Mouse (Mus musculus): Measurements from ENCODE around the gene Syngr1. TPM values are rescaled to one million over a fixed set of nuclear protein-coding genes. Genes with fewer than 3 reads are reported as not detected.

Gene Syngr1
- total RNA-seq, 2 experiments from 2014 or later = 16.6 to 20.1 TPM

DNA sequence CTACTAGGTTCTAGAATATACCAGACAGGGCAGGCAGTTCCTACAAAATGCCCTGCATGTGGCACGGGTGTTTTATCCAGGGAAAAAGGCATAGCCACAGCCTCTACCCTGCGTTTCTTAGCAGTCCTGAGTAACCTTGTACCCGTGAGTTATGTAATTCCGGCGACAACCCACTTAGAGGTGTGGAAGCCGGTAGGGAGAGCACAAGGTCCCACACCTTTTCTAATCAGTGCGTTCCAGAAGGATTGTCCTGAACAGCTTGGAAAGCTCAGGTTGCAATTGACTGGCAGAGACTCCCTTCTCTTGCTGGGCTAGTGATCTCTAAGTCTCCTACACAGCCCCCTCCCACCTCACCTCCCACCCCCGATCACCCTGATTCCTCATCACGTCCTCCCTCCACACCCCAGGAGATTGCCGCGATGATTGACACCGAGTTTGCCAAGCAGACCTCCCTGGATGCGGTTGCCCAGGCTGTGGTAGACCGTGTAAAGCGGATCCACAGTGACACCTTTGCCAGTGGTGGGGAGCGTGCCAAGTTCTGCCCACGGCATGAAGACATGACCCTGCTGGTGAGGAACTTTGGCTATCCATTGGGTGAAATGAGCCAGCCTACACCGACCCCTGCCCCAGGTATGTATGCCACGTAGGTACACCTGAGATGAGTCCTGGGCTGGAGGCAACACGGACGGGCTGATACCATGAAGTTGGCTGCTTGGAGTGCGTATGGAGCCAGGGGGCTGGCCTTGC, 66.2 kb downstream of the Syngr1 start:
- intact Hi-C loops (cut with DNase I; ENCODE audit: low total_unique reads) = no loop called here
- DNase-seq = no peak

DNA sequence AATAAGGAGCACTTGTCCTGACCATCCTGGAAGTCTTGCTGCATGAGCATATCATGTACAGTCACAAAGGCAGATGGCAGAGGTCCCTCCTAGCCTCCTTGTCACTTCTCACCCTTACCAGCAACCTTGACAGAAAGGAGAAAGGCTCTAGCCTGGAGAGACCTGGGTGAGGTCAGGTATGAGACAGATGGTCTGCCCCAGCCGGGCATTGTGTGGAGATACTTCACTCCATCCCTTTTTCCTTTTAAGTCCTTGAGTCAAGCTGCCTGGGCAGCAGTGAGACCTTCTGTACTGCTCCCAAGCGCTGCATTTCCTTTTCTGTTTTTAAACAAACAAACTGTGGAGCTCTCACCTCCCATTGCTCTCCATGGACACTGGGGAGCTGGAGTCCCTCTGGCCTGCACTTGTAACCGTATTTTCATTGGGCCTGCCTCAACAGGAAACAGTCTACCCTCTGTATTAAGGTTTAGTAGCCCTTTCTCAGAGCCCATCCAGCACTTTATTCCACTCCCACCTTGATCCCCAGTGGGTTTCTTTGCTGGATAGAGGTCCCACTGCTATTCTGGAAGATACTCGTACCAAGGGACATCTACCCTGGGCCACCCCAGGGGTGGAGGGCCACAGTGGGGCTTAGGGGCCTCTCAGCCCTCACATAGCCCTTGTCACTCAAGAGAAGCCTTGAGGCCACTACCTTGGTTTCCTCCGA, 67.0 kb downstream of the Syngr1 start:
- intact Hi-C loops (cut with DNase I; ENCODE audit: low total_unique reads) = no loop called here
- DNase-seq = no peak

DNA sequence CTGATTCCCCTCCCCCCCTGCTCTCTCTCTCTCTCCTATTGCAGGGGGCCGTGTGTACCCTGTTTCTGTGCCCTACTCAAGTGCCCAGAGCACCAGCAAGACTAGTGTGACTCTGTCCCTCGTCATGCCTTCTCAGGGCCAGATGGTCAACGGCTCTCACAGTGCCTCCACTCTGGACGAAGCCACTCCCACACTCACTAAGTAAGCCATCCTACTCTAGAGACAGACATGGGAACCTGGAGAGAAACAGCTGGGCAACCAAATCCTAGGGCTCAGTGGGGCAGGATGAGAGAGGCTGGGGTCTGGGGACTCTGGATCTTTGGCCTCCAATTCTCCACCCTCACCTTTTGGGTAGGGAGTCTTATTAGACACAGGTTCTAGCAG, 67.6 kb downstream of the Syngr1 start:
- intact Hi-C loops (cut with DNase I; ENCODE audit: low total_unique reads) = no loop called here
- DNase-seq = no peak

DNA sequence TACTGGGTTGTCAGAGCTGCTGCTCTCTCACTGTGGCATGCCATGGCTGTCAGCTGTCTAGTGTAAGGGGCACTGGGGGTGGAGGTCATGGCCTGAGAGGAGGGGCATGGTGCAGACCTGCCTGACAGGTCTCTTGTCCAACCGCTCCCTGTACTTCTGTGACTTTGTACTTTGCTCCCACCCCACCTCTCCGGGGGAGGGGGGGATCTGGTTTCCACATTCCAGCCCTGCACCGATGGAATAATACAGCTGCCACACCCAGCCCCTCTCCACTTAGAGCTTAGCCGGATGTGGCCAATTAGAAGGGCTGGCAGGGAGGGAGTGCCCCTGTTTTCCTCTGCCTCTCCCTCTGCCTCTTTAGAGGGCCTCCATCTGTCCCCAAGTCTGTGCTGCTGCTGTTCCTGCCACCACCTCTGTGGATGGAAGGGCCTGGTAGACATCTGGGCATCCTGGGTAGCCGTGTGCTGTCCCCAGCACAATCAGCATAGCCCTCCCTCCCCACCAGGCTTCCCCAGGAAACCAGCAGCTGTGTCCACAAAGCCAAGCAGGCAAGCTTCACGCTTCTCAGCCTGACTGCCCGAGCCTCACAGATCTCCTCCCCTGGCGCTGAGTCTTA, 68.3 kb downstream of the Syngr1 start:
- intact Hi-C loops (cut with DNase I; ENCODE audit: low total_unique reads) = no loop called here
- DNase-seq = no peak

DNA sequence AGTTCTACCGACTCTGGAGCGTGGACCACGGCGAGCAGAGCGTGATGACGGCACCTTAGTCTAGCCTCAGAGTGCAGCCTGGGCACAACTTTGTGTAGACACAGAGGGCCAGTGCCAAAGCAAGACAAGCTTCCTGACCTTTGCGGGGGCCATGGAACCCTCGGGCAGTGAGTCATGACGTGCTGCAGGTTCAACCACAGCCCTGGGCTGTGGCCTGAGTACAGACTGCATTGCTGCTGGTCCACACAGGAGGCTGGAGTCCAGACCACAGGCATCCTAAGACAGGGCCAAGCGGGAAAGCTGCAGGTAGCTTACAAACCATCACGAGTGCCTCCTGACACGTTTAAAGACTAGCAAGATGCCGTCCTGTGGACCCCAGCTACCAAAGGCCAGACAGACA, 69.1 kb downstream of the Syngr1 start:
- intact Hi-C loops (cut with DNase I; ENCODE audit: low total_unique reads) = no loop called here

DNA sequence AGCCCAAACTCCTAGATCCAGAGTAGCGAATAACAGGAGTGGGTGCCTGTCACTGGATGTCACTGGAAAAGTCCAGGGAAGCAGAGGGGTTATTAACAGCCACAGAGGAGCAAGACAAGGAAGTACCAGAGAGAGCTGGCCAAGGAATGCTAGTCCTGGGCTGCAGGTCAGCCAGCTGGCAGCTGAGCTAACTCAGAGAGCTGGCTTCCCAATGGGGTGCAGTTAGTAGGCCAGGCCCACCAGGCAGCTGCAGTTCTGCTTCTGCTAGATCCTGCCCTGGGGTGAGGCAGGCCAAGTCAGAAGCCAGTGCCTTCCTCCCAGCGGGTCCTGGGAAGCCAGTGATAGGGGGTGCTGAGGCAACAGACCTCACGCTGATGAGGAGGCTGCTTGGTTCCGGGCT, 69.6 kb downstream of the Syngr1 start:
- intact Hi-C loops (cut with DNase I; ENCODE audit: low total_unique reads) = no loop called here
- peak; percentile 62 for DNase-seq

More for the DNA sequence above, 69.1 kb downstream of the Syngr1 start:
- no peak for DNase-seq

DNA sequence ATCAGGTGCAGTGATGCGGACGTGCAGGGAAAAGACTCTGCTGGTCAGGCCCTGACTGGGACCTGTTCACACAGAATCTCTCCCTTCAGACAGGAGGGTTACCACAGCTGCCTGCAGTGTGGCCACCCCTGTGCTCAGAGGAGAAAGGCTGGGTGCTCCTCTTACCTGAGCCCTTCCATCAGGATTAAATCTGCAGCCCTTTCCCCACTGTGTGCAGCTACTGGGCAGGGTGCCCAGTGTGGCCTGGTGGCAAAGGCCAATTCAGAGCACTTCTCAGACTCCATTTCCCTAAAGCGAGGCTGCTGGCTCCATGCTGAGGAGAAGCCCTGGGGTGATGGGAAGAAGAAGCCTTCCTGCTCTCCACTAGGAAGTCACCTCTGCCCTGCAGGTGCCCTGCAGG, 70.1 kb downstream of the Syngr1 start:
- intact Hi-C loops (cut with DNase I; ENCODE audit: low total_unique reads) = no loop called here
- DNase-seq = no peak

DNA sequence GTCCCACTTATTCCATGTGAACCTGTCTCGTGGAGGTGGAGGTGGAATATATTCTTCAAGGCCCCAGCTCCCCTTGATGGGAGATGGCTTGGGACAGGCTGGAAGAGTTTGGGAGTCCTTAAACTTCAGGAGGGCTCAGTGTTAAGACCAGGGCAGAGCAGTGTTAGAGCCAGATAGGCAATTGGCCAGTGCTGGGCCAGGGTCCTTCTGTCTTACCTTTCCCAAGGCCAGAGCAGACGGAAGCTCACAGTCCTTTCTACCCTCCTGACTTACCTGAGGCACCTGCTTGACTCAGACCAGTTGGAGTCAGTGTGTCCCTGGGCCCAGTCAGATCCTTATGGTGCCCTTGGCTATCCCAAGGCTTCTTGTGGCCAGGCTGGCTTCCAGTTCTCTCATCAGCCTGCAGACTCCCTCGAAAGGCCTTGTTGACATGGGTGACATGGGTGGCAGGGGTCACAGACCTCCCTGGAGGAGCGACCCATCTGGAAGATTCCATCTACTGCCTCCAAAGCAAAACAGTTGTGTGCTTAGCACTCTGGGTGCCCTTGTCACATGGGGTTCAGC, 71.3 kb downstream of the Syngr1 start:
- intact Hi-C loops (cut with DNase I; ENCODE audit: low total_unique reads) = no loop called here
- DNase-seq = no peak

DNA sequence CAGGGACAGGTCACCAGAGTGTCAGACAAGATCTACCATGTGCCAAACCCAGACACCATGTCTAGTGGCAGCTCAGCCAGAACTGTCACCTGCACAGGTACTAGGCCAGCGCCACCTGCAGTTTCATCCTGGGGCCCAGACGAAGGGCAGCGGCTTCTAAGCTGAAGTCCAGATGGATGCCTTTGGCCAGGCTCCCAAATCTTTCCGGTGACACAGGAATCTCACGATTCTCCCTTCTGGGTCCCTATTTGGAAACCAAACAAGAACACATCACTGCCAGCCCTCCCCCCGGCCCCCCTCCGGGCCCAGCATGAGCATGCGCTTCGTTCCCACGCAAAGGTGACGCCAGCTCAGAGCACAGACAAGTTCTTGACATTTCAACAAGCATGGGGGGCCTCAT, 72.1 kb downstream of the Syngr1 start:
- intact Hi-C loops (cut with DNase I; ENCODE audit: low total_unique reads) = no loop called here
- no peak for DNase-seq

DNA sequence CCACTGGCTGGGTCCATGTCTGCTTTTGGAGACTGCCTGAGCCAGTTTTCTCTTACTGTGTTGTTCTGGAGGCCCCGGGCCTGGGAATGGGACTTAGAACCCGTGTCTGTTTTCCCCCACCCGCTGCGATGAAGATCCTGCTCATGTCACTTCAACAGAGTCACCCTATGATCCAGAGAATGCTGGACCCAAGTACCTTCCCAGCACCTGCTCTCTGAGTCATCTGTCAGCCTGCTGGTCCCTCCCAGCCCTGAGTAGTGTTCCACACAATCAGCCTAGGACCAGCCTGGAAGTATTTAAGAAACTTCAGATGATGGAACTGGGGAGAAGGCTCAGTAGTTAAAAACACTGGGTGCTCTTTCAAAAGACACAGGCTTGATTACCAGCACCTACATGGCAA, 72.6 kb downstream of the Syngr1 start:
- DNase-seq = no peak
- intact Hi-C loops (cut with DNase I; ENCODE audit: low total_unique reads) = no loop called here

DNA sequence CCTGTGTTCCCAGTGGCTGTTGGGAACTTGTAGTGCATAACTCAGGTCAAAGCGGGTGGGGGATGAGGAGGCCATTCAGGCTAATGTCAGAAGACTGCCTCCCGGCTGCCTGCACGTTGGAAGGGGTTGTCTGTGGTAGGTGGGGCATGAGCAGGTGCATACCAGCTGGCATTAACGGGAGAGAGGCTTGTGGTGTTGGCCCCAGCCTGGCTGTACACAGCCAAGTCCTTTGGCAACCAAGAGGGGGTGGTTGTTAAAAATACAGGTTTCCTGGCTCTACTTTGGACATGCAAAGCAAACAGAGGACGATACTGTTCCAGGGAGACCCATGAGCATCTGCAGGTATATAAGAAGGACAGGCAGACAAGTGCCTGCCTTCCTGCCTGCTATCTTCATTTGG, 74.3 kb downstream of the Syngr1 start:
- DNase-seq = no peak
- intact Hi-C loops (cut with DNase I; ENCODE audit: low total_unique reads) = no loop called here

Small RNA genes within 50 kb of the gene (microRNA-seq; reads per million reads assigned to microRNA genes)
- 51.6 to 136 reads per million in 2 experiments for gene Snord43

Other genes with a start within 250 kb of the Syngr1 start
- 1 to 10 TPM; 4.7 to 7.9 TPM for gene Apobec3, start 199.7 kb upstream of the Syngr1 start, total RNA-seq (2021)
- 1 to 10 TPM; 3.7 to 4.5 TPM for gene Cbx7, start 120.2 kb upstream of the Syngr1 start, total RNA-seq (2021)
- 10 to 100 TPM; 25.2 to 38.5 TPM for gene Pdgfb, start 76.4 kb upstream of the Syngr1 start, total RNA-seq (2021)
- 100 to 1,000 TPM; 129 to 167 TPM for gene Rpl3, start 534 bp downstream of the Syngr1 start, total RNA-seq (2021)
- 10 to 100 TPM; 13.1 to 15.1 TPM for gene Tab1, start 41.8 kb downstream of the Syngr1 start, total RNA-seq (2021)
- 1 to 10 TPM; 1.3 to 3.1 TPM for gene Mgat3, start 82.4 kb downstream of the Syngr1 start, total RNA-seq (2021)
- gene Mief1, start 142.7 kb downstream of the Syngr1 start, total RNA-seq (2021) = 10 to 100 TPM; 20.7 TPM
- gene AC140267.1, start 144.5 kb downstream of the Syngr1 start, total RNA-seq (2021) = 1 to 10 TPM; 2.2 to 6.2 TPM
- 100 to 1,000 TPM; 101 to 102 TPM for gene Atf4, start 163.8 kb downstream of the Syngr1 start, total RNA-seq (2021)
- 10 to 100 TPM; 15.8 to 17.7 TPM for gene Rps19bp1, start 173.0 kb downstream of the Syngr1 start, total RNA-seq (2021)
- under 1 TPM; 0.02 to 0.07 TPM for gene Cacna1i, start 195.9 kb downstream of the Syngr1 start, total RNA-seq (2021)